Mouse (Mus musculus) olfactory bulb, adult 2 months (tissue): ENCODE measurements at regions not wholly inside any gene's neighbourhood (a gene's known extent, or its start where the extent isn't known, plus 50 kb on each side); places are given as distances from the start of the nearest gene placed in this dataset.

Source experiments
- CTCF ChIP-seq: fragments of 200-500 bp; IDR thresholded peaks from 2 replicates; pipeline ENCODE4 v1.5.1; 2012; ENCODE audit warnings: low read depth, mild to moderate bottlenecking, low read length, moderate library complexity; ENCODE audit not compliant: insufficient read depth
- POLR2A ChIP-seq: fragments of 200-500 bp; IDR thresholded peaks from 2 replicates; pipeline ENCODE4 v1.6.1; 2012; ENCODE audit warnings: mild to moderate bottlenecking, low read depth, low read length, moderate library complexity; ENCODE audit not compliant: insufficient read depth

- TF ChIP-seq POLR2A, result no peak
- no peak for TF ChIP-seq CTCF
These were observed 280.7 kb upstream of the Mki67 start for GRCm38 (mm10) chr7:135996896-135997295.
